Mouse (Mus musculus) CH12.LX (cell line): ENCODE measurements around the gene Dip2b. TPM values are rescaled to one million over a fixed set of nuclear protein-coding genes. Genes with fewer than 3 reads are reported as not detected.

Source experiments
- DNase-seq: peaks from one replicate; pipeline ENCODE4 v3.0.0-alpha.2; 2013; ENCODE audit errors: extremely low read depth
- H3K27ac ChIP-seq: 2 replicates; pipeline ENCODE4 v1.5.1; 2012; ENCODE audit warnings: low read depth, mild to moderate bottlenecking, control low read depth, moderate library complexity; ENCODE audit not compliant: insufficient read depth
- H3K27me3 ChIP-seq: replicated peaks from 2 replicates; pipeline ENCODE3; 2012; ENCODE audit warnings: inconsistent platforms
- H3K36me3 ChIP-seq, 2 experiments: replicated peaks in 1 of 2; 2 replicates each; pipeline versions ENCODE3 to v1.6.1; 2012; ENCODE audit warnings: inconsistent platforms in 1 of 2, low read length in 1 of 2, mild to moderate bottlenecking in 1 of 2, mixed read lengths in 1 of 2, moderate library complexity in 1 of 2; ENCODE audit not compliant: control insufficient read depth in 1 of 2, insufficient read depth in 1 of 2
- H3K4me1 ChIP-seq, 2 experiments: 2 replicates each; pipeline ENCODE4 v1.6.1; 2012; ENCODE audit warnings: inconsistent platforms in 1 of 2, moderate library complexity in 1 of 2; ENCODE audit not compliant: insufficient read depth in 2 of 2, control insufficient read depth in 1 of 2
- H3K4me2 ChIP-seq: 2 replicates; pipeline ENCODE4 v1.6.1; 2012; ENCODE audit warnings: low read depth, mild to moderate bottlenecking, control low read depth; ENCODE audit not compliant: poor library complexity, insufficient read depth, severe bottlenecking
- H3K4me3 ChIP-seq, 3 experiments: fragments of 150-350 bp in 1 of 3; sonication (generic) in 1 of 3; replicated peaks in 1 of 3; 2 replicates each; pipeline versions ENCODE3 to v1.5.1; 2011 to 2012; ENCODE audit warnings: low read depth in 2 of 3, low read length in 2 of 3, mild to moderate bottlenecking in 2 of 3, moderate library complexity in 2 of 3, control low read depth in 1 of 3, improper control_type of control experiment in 1 of 3, inconsistent platforms in 1 of 3, mixed read lengths in 1 of 3; ENCODE audit not compliant: poor library complexity in 1 of 3
- H3K79me2 ChIP-seq: replicated peaks from 2 replicates; pipeline ENCODE4 v1.6.1; 2012; ENCODE audit warnings: mild to moderate bottlenecking, moderate library complexity; ENCODE audit not compliant: control insufficient read depth, poor library complexity, insufficient read depth, severe bottlenecking; ENCODE audit errors: extremely low read depth
- H3K9ac ChIP-seq: 2 replicates; pipeline ENCODE4 v1.6.1; 2012; ENCODE audit warnings: low read depth, mild to moderate bottlenecking, control low read depth, moderate library complexity; ENCODE audit not compliant: insufficient read depth
- H3K9me3 ChIP-seq: replicated peaks from 2 replicates; pipeline ENCODE3; 2012; ENCODE audit warnings: low read length, inconsistent platforms, mixed read lengths
- BHLHE40 ChIP-seq: IDR thresholded peaks from 2 replicates; pipeline ENCODE4 v1.6.1; 2011; ENCODE audit warnings: mild to moderate bottlenecking, low read depth, low read length, improper control_type of control experiment
- CHD2 ChIP-seq: IDR thresholded peaks from 2 replicates; pipeline ENCODE4 v1.6.1; 2011; ENCODE audit warnings: low read length, improper control_type of control experiment
- CTCF ChIP-seq, 2 experiments: IDR thresholded peaks in 1 of 2; conservative IDR thresholded peaks in 1 of 2; 2 replicates each; pipeline ENCODE4 v1.5.1; 2011 to 2012; ENCODE audit warnings: low read depth in 2 of 2, low read length in 2 of 2, improper control_type of control experiment in 1 of 2, inconsistent platforms in 1 of 2, mild to moderate bottlenecking in 1 of 2, moderate library complexity in 1 of 2
- E2F4 ChIP-seq: IDR thresholded peaks from 2 replicates; pipeline ENCODE4 v1.6.1; 2011; ENCODE audit warnings: low read depth, low read length, improper control_type of control experiment; ENCODE audit not compliant: insufficient replicate concordance
- GABPA ChIP-seq: IDR thresholded peaks from 2 replicates; pipeline ENCODE4 v1.6.1; 2012; ENCODE audit warnings: low read depth, low read length, improper control_type of control experiment, inconsistent platforms; ENCODE audit not compliant: insufficient replicate concordance
- KAT2A ChIP-seq: IDR thresholded peaks from 2 replicates; pipeline ENCODE4 v1.6.1; 2012; ENCODE audit warnings: low read length, improper control_type of control experiment, inconsistent platforms; ENCODE audit not compliant: insufficient replicate concordance
- MAX ChIP-seq: IDR thresholded peaks from 2 replicates; pipeline ENCODE4 v1.6.1; 2011; ENCODE audit warnings: low read length, improper control_type of control experiment
- MAZ ChIP-seq: IDR thresholded peaks from 2 replicates; pipeline ENCODE4 v1.6.1; 2012; ENCODE audit warnings: low read depth, mild to moderate bottlenecking, inconsistent platforms, low read length, improper control_type of control experiment, moderate library complexity
- MEF2A ChIP-seq: IDR thresholded peaks from 2 replicates; pipeline ENCODE4 v1.6.1; 2014; ENCODE audit warnings: low read depth, mild to moderate bottlenecking, inconsistent platforms, low read length, improper control_type of control experiment, borderline replicate concordance
- MXI1 ChIP-seq: IDR thresholded peaks from 2 replicates; pipeline ENCODE4 v1.6.1; 2011; ENCODE audit warnings: mild to moderate bottlenecking, low read depth, low read length, improper control_type of control experiment
- MYC ChIP-seq: IDR thresholded peaks from 2 replicates; pipeline ENCODE4 v1.6.1; 2011; ENCODE audit warnings: low read depth, mild to moderate bottlenecking, improper control_type of control experiment, low read length
- NELFE ChIP-seq: IDR thresholded peaks from 2 replicates; pipeline ENCODE4 v1.6.1; 2011; ENCODE audit warnings: low read depth, low read length, improper control_type of control experiment
- NRF1 ChIP-seq: IDR thresholded peaks from 2 replicates; pipeline ENCODE4 v1.6.1; 2014; ENCODE audit warnings: low read depth, mild to moderate bottlenecking, inconsistent platforms, low read length, improper control_type of control experiment, moderate library complexity
- POLR2A ChIP-seq: IDR thresholded peaks from 2 replicates; pipeline ENCODE4 v1.6.1; 2011; ENCODE audit warnings: low read depth, mild to moderate bottlenecking, improper control_type of control experiment, low read length
- POLR2AphosphoS2 ChIP-seq: IDR thresholded peaks from 2 replicates; pipeline ENCODE4 v1.6.1; 2011; ENCODE audit warnings: low read depth, low read length, improper control_type of control experiment
- RAD21 ChIP-seq: IDR thresholded peaks from 2 replicates; pipeline ENCODE4 v1.6.1; 2011; ENCODE audit warnings: low read depth, mild to moderate bottlenecking, low read length, improper control_type of control experiment, moderate library complexity
- RCOR1 ChIP-seq: conservative IDR thresholded peaks from 2 replicates; pipeline ENCODE4 v1.6.1; 2012; ENCODE audit warnings: low read depth, mild to moderate bottlenecking, inconsistent platforms, low read length, improper control_type of control experiment
- SMC3 ChIP-seq: IDR thresholded peaks from 2 replicates; pipeline ENCODE4 v1.6.1; 2011; ENCODE audit warnings: low read depth, low read length, improper control_type of control experiment
- UBTF ChIP-seq: IDR thresholded peaks from 2 replicates; pipeline ENCODE4 v1.6.1; 2012; ENCODE audit warnings: low read depth, mild to moderate bottlenecking, inconsistent platforms, low read length, improper control_type of control experiment, moderate library complexity
- USF1 ChIP-seq: IDR thresholded peaks from 2 replicates; pipeline ENCODE4 v1.6.1; 2014; ENCODE audit warnings: low read depth, mild to moderate bottlenecking, inconsistent platforms, low read length, improper control_type of control experiment
- USF2 ChIP-seq: conservative IDR thresholded peaks from 2 replicates; pipeline ENCODE4 v1.6.1; 2011; ENCODE audit warnings: low read depth, low read length, improper control_type of control experiment
- ZC3H11A ChIP-seq: IDR thresholded peaks from 2 replicates; pipeline ENCODE4 v1.6.1; 2012; ENCODE audit warnings: low read depth, mild to moderate bottlenecking, inconsistent platforms, low read length, improper control_type of control experiment
- ZKSCAN1 ChIP-seq: IDR thresholded peaks from 2 replicates; pipeline ENCODE4 v1.6.1; 2012; ENCODE audit warnings: low read depth, inconsistent platforms, low read length, improper control_type of control experiment, borderline replicate concordance
- ZMIZ1 ChIP-seq: IDR thresholded peaks from 2 replicates; pipeline ENCODE4 v1.6.1; 2012; ENCODE audit warnings: low read depth, mild to moderate bottlenecking, inconsistent platforms, low read length, improper control_type of control experiment
- dilution Hi-C: fragments of 300-500 bp; cut with MboI; formaldehyde crosslinking; loops from 2 replicates; pipeline ENCODE4 v1.14.3; 2020; ENCODE audit warnings: low sequenced_read_pairs; ENCODE audit not compliant: extremely low pct_unique_long_range_greater_than_20kb, extremely low pct_ligation_motif_present
- in situ Hi-C: fragments of 300-500 bp; cut with MboI; formaldehyde crosslinking; loops from 3 replicates; pipeline ENCODE4 v1.14.3; 2019; ENCODE audit warnings: low sequenced_read_pairs, low pct_ligation_motif_present, low pct_unique_long_range_greater_than_20kb, mixed read lengths
- polyA plus RNA-seq: library from polyadenylated mRNA; unstranded; fragments of >175 nt; gene quantifications from 2 replicates; pipeline ENCODE4 v1.2.1, GENCODE M21; 2012; ENCODE audit warnings: low read depth; ENCODE audit not compliant: insufficient read length
- total RNA-seq, 2 experiments: library from RNA; depleted of rRNA; stranded (reverse); fragments of 300-350 nt in 1 of 2; fragments of >200 nt in 1 of 2; gene quantifications; 2 replicates each; pipeline ENCODE4 v1.2.3; 2012 to 2014

Gene Dip2b
- total and polyA plus RNA-seq, 3 experiments: 15.7 to 18.2 (median 16.7) TPM

DNA sequence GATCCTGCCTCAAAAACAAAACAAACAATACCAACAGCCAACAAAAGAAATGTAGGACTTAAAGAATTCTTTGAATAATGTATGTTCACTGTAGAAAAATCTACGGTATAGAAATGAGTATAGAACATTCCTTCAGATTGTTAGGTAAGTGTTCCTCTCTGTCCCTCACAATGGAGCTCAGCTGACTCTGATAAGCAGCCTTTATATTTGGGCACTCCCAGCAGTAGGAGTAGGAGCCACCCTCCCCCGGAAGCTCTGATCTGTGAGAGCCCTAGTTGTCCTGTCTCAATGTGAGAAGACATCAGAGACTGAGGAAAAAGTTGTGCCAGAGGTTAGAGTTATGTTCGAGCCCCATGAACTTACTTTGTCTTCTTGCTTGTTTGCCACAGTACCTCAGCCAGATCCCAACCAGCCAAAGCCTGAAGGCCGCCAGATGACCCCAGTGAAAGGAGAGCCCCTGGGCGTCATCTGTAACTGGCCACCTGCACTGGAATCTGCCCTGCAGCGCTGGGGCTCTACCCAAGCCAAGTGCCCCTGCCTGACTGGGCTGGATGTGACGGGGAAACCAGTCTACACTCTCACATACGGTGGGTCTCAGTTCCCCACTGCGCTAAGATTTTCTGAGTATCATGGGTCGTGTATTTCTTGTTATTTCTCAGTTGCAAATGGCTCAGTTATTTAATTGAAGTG is 118.5 kb downstream of the Dip2b start:
- no peaks in the 10 kb centered on the region for H3K9me3 ChIP-seq
- no peaks in the 10 kb centered on the region for H3K27me3 ChIP-seq
- H3K4me2 ChIP-seq: no peak overlapping the region
- no peak overlapping the region for H3K27ac ChIP-seq
- in situ Hi-C loops: no loop called here
- H3K4me3 ChIP-seq: no peak overlapping the region
- peaks cover 39 to 74% of the 10 kb centered on the region in 2 experiments for H3K36me3 ChIP-seq
- peaks cover 3 to 18% of the 10 kb centered on the region in 2 experiments; a peak in 2 of 4 replicates for H3K4me1 ChIP-seq
- no peak overlapping the region for H3K9ac ChIP-seq
- dilution Hi-C loops: no loop called here
- DNase-seq: no peak
- TF ChIP-seq MXI1: no peak
- TF ChIP-seq ZC3H11A: no peak
- TF ChIP-seq USF2: no peak
- TF ChIP-seq KAT2A: no peak
- no peak for TF ChIP-seq MAZ
- TF ChIP-seq UBTF: no peak
- no peak for TF ChIP-seq E2F4
- no peak for TF ChIP-seq ZKSCAN1
- TF ChIP-seq RCOR1: no peak
- H3K79me2 ChIP-seq: no peaks in the 10 kb centered on the region

DNA sequence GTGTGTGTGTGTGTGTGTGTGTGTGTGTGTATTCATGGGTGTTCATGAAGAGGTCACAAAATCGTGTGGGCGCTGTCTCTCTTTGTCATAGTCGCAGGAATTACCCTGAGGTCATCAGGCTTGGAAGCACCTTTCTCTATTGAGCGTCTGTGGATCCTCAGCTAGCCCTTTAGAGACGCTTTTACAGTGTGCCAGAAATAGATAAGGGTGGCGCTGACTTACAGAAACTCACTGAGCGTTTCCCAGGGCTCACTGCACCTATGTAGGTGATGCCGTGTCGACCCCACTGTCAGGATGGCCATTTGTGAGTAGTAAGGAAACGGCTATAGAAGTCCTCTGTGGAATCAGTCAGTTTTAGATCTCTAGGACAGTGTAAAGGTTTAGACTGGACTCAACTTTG is 120.5 kb downstream of the Dip2b start:
- Histone ChIP-seq H3K27ac (no peak overlapping the region), H3K79me2 (no peaks in the 10 kb centered on the region), H3K4me1 (peaks cover 0 to 4% of the 10 kb centered on the region in 2 experiments; a peak in 1 of 4 replicates), H3K27me3 (no peaks in the 10 kb centered on the region), H3K9ac (no peak overlapping the region), H3K9me3 (no peaks in the 10 kb centered on the region), H3K36me3 (peaks cover 40 to 88% of the 10 kb centered on the region in 2 experiments), H3K4me2 (no peak overlapping the region), H3K4me3 (no peak overlapping the region)
- in situ Hi-C loops: no loop called here
- DNase-seq: no peak
- TF ChIP-seq MXI1 (no peak), MAZ (no peak), CHD2 (no peak), BHLHE40 (no peak), MAX (no peak), ZMIZ1 (no peak), RAD21 (no peak), NRF1 (no peak), SMC3 (no peak), USF1 (no peak), KAT2A (no peak), NELFE (no peak), ZC3H11A (no peak), POLR2AphosphoS2 (no peak), RCOR1 (no peak), CTCF (conservative IDR thresholded peaks at IDR 0.05 in 1 of 2, IDR thresholded peaks at IDR 0.05 in 1 of 2; ENCODE audit: low read depth in 2 of 2, low read length in 2 of 2) (no peak), MEF2A (no peak), POLR2A (no peak), MYC (no peak), GABPA (no peak)
- dilution Hi-C loops: no loop called here
